Mouse (Mus musculus): ENCODE measurements around the gene Btnl2.

Gene Btnl2

DNA sequence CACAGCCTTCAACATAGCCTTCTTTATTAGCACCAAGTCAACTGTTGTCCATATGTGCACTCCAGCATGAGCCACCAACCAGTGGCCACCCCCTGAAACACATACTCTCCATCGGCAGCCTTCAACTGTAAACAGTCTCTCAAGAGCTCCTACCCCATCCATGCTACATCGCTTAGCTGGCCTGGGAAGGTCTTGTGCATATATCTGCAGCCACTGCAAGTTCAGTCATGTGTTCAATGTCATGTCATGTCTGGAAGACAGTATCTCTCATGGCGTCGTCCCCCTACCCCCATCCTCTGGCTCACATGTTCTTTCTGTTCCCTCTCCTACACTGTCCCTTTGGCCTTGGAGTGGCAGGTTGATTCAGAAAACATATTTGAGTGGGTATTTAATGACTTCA lies 9.7 kb upstream of the Btnl2 start:
- in situ Hi-C loops (cut with MboI; ENCODE audit: low pct_unique_long_range_greater_than_20kb in 1 of 2, low sequenced_read_pairs in 2 of 2, unreplicated experiment in 1 of 2) = no loop called here

DNA sequence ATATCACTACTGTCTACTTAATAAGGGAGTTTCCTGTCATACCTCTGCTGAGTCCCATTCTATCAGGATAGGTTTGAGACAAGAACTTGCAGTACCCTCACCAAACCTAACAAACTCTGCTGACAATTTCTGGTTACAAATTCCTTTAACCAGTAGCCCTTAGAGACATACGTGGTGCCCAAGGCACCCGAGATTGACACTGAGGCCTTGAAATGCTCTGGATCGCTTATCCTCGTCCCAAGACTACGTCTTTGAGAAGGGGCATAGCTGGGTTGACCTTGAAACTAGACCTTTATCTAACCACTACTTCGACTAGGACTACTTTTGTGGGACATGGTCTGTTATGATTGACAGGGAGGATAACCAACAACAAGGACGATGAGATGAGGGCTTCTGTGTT lies 9.1 kb upstream of the Btnl2 start:
- in situ Hi-C loops (cut with MboI; ENCODE audit: low pct_unique_long_range_greater_than_20kb in 1 of 2, low sequenced_read_pairs in 2 of 2, unreplicated experiment in 1 of 2) = no loop called here

DNA sequence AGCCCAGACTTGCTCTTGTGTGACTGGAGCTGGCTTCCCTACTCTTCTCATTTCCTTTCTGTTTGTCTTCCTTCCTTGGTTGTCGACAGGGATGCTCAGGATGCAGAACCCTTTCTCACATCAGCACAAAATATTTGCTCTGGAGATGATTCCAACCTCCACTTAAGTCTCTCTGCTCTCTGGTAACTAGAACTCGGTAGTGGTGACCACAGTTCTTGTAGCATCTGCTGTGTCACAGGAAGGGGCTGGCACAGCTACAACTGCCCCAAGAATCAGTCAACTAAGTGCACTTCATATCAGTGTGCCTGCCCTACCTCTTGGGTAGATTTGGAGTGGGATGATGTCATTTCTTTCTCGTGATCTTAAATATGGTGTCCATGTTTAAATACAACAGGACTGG lies 8.6 kb upstream of the Btnl2 start:
- in situ Hi-C loops (cut with MboI; ENCODE audit: low pct_unique_long_range_greater_than_20kb in 1 of 2, low sequenced_read_pairs in 2 of 2, unreplicated experiment in 1 of 2) = no loop called here

DNA sequence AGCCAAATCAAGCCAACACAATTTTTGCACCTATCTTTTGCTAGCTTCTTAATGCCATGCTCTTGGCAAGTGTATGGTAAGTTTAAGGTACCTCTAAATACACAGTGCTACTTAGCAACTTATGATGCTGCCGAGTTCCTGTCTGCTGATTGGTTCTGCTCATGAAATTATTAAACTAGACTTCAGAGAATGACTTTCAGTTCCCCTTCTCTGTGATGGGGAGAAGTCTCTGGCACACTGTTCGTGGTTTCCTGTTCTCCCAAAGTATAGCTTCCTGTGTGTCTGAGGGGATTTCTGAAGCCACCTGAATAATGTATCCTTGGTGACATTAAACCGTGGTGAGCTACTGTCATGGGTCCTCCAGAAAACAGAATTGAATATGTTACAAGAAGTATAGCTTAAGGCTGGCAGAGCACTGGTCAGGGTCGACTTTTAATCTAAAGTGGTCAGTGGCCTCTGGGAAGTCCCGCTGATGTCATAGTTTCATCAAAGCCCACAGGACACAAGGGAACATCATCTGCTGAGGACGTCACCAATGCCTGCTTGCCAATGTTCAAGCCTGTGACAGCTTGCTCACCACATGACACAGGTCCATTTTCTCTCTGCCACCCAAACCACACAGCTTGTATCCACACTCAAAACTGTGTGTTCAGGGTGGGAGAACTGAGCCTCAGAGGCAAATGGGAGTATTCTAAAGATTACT lies 6.9 kb upstream of the Btnl2 start:
- in situ Hi-C loops (cut with MboI; ENCODE audit: low pct_unique_long_range_greater_than_20kb in 1 of 2, low sequenced_read_pairs in 2 of 2, unreplicated experiment in 1 of 2) = no loop called here

DNA sequence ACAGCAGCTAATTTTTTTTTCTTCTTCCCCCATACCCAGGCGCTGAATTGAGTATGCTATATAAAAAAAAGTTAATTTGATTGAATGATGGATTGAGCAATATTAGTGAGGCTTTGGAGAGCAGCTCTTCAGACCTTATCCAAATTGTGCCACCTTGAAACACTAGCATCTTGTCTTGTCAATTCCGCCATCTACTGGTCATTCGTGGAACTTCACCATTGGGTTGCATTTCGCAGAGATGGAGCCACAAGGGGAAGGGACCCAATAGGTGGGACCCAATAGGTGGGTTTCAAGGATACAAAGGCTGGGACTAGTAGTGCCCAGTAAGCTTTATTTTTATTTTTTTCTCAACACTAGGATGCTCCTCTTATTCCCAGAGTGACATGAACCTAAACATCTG lies 5.2 kb upstream of the Btnl2 start:
- in situ Hi-C loops (cut with MboI; ENCODE audit: low pct_unique_long_range_greater_than_20kb in 1 of 2, low sequenced_read_pairs in 2 of 2, unreplicated experiment in 1 of 2) = no loop called here

DNA sequence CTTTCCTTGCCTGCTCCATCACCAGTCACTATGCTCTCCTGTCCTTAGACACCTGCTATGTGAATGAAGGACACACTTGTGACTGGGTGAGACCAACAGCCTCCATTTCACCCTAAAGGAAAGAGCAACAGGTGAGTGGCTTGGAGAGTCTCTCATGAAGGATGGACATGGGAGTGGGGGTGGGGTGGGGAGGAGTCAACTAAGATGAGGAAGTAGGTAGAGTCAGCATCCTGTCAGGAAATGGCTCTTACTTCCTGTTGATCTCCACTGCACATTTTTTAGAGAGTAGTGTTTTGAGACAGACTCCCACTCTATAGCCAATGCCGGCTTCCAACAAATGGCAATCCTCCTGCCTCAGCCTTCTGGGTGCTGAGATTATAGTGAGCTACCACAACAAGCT lies 318 bp downstream of the Btnl2 start:
- in situ Hi-C loops (cut with MboI; ENCODE audit: low pct_unique_long_range_greater_than_20kb in 1 of 2, low sequenced_read_pairs in 2 of 2, unreplicated experiment in 1 of 2) = loop anchor here (5.0 to 10.0 kb wide), 2 partner anchors 88 to 110 kb away; no protein-coding TSS in a partner anchor

DNA sequence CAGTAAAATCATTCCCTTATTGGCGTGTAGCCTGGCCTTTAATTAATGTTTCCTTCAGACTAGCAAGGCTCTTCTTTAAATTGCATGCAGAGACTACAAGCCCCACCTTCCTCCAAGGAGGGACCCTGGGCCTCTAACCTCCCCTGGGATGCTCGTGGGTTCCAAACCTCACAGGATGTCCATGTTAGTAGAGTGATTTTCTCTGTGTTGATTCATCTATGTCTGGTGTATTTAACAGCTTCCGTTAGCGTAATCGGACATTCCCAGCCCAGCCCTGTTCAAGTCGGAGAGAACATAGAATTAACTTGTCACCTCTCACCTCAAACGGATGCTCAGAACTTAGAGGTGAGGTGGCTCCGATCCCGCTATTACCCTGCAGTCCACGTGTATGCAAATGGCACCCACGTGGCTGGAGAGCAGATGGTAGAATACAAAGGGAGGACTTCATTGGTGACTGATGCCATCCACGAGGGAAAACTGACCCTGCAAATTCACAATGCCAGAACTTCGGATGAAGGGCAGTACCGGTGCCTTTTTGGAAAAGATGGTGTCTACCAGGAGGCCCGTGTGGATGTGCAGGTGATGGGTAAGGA lies 8.4 kb downstream of the Btnl2 start:
- in situ Hi-C loops (cut with MboI; ENCODE audit: low pct_unique_long_range_greater_than_20kb in 1 of 2, low sequenced_read_pairs in 2 of 2, unreplicated experiment in 1 of 2) = no loop called here

DNA sequence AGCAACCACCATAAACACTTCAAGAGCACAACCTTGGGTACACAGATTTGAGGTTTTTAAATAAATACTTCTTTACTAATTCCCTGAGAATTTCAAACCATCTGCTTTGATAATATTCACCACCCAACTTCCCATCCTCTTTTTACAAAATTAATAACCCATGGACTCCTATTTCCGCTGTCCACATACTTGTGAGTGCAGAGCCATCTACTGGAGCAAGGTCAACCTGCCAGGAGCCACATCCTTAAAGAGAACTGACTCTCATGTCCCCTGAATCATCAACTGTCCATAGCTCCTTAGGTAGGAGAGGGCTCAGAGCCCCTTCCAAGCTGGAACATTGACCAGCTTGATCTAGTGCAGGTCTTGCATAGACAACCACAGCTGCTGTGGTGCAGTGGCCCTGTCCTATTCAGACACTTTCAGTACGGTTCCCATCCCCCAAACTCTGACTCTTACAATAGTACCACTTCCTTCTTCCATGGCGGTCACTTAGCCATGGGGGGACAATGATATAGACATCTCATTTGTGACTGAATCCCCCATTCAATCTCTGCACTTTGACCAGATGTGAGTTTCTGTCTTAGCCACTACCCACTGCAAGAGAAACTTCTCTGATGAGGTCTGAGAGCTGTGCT lies 9.2 kb downstream of the Btnl2 start:
- in situ Hi-C loops (cut with MboI; ENCODE audit: low pct_unique_long_range_greater_than_20kb in 1 of 2, low sequenced_read_pairs in 2 of 2, unreplicated experiment in 1 of 2) = no loop called here

DNA sequence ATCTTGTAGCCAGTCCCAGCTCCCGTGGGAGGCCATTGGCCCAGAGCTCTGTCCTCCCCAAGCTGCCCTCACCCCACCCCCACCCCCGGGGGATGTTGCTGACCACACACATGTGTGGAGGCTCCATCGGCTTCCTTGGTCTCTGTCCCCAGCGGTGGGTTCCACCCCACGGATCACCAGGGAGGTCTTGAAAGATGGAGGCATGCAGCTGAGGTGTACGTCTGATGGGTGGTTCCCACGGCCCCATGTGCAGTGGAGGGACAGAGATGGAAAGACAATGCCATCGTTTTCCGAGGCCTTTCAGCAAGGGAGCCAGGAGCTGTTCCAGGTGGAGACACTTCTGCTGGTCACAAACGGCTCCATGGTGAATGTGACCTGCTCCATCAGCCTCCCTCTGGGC lies 10.4 kb downstream of the Btnl2 start:
- in situ Hi-C loops (cut with MboI; ENCODE audit: low pct_unique_long_range_greater_than_20kb in 1 of 2, low sequenced_read_pairs in 2 of 2, unreplicated experiment in 1 of 2) = no loop called here

DNA sequence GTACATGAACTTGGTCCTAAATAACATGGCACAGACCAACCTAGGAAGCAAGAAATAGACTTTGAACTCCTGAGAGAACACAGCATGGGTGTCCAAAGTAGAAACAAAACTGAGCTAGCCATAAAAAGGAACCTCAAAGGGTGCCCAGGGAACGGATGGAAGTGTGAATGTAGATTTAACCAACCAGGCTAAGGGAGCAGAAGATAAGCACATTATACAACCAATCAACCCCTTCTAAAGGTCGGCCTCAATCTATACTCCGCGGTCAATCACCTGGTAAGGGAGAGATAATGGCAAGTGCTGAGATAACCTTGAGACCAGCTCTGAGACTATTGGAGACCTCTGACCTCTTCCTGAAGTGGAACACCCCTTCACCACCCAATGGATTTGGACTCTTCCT lies 15.9 kb downstream of the Btnl2 start:
- in situ Hi-C loops (cut with MboI; ENCODE audit: low pct_unique_long_range_greater_than_20kb in 1 of 2, low sequenced_read_pairs in 2 of 2, unreplicated experiment in 1 of 2) = no loop called here

DNA sequence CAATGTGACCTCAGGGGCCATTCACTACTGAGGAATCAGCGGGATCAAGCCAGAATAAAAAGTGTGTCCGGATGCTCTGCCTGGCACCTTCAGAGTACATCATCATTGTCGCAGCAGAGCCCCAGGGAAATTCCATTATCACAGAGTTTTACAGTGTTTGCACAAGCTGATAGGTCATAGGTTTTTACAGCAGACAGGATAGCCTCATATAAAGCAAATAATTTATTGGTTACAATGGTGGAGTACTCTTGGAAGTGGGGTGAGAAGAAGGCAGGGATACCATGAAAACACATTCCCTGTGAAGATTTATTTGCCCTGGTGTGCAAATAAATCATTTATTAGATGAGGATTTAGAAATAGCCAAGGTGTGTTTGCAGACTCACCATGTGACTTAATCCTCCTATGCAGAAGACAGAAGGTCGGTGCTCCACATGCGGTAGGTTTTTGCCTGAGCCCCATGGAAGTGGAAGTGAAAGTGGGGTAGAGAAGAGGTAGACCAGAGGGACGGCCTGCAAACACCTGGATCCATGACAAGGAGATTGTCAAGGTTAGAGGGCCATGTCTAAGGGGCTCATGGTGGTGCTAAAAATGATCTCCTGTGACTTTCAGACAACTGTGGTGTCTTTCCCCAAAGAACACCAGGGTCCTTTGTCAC lies 18.6 kb downstream of the Btnl2 start:
- in situ Hi-C loops (cut with MboI; ENCODE audit: low pct_unique_long_range_greater_than_20kb in 1 of 2, low sequenced_read_pairs in 2 of 2, unreplicated experiment in 1 of 2) = no loop called here

DNA sequence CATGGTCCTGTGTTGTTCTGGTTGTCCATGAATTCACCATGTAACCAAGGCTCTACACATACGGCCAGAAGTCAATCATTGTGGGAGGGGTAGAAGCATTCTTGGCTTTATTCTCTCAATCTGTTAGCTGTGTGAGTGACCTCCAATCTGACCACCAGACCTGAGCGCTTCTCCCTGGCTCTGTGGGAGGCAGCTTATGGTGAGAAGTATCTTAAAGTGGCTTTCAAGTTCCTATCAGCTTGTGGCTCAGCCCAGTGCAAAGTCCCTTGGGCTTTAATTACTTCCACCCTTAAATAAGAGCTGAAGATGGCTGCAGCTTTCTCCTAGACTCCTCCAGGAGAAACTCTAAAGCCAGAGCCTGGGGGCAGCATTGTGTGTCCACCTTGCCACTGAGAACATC lies 22.2 kb downstream of the Btnl2 start, which contains the start of gene Btnl1:
TSS of gene Btnl1 (plus strand) at position 286 of the 400 bp plus-strand sequence.
- in situ Hi-C loops (cut with MboI; ENCODE audit: low pct_unique_long_range_greater_than_20kb in 1 of 2, low sequenced_read_pairs in 2 of 2, unreplicated experiment in 1 of 2) = no loop called here

DNA sequence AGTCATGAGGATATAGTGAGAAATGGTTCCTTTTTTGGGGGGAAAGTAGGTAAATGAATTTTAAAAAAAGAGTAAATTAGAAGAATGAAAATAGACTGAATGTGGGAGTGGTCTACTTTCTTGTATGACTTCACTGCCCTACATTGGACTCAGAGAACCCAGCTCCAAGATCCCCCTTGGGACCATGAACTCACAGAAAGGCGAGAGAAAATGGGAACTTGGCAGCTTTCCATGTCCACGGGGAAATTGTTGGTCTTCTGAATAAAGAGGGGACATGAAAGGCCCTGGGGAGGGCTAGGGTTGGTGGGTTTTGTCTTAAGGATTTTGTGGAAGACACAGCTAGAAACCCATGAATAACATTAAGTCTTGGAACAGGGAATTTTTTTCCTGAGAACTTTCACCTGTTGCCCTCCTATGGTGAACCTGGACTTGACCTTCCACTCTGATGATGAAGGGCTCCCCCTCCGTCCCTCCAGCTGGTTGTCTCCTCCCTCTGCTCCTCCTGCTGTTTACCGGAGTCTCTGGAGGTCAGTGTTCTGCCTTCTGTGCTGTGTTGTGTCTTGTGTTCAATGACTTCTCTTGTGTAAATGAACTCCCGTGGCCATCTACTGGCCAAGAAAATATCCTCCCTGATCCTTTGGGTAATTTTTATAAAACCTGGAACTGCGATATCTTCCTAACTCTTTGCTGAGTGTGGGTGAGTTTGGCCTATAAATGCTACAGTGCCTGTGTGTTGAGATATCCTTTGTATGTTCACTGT lies 23.0 kb downstream of the Btnl2 start:
- in situ Hi-C loops (cut with MboI; ENCODE audit: low pct_unique_long_range_greater_than_20kb in 1 of 2, low sequenced_read_pairs in 2 of 2, unreplicated experiment in 1 of 2) = no loop called here

DNA sequence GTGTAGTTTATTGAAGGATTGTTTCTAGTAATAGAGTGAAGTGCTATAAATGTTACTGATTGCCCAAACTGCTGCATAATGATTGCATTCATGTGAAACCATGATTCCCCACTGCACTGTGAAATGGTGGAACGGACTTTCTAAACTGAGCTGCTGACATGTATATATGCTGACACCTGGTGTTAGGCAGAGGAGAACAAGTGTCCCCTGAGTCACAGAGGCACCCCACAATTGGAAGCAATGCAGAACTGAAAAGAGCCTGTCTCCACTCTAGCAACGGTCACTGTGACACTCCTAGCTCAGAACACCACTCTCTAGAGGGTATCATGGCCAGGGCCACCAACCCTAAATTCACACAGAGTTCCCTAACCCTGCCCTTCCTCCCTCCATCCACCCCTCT lies 24.1 kb downstream of the Btnl2 start:
- in situ Hi-C loops (cut with MboI; ENCODE audit: low pct_unique_long_range_greater_than_20kb in 1 of 2, low sequenced_read_pairs in 2 of 2, unreplicated experiment in 1 of 2) = no loop called here

DNA sequence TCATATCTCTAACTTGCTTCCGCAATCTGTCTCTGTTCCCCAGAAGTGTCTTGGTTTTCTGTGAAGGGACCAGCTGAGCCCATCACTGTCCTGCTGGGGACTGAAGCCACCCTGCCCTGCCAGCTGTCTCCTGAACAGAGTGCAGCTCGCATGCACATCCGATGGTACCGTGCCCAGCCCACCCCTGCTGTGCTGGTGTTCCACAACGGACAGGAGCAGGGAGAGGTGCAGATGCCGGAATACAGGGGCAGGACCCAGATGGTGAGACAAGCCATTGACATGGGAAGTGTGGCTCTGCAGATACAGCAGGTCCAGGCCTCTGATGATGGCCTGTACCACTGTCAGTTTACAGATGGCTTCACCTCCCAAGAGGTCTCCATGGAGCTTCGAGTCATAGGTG lies 24.8 kb downstream of the Btnl2 start:
- in situ Hi-C loops (cut with MboI; ENCODE audit: low pct_unique_long_range_greater_than_20kb in 1 of 2, low sequenced_read_pairs in 2 of 2, unreplicated experiment in 1 of 2) = no loop called here

DNA sequence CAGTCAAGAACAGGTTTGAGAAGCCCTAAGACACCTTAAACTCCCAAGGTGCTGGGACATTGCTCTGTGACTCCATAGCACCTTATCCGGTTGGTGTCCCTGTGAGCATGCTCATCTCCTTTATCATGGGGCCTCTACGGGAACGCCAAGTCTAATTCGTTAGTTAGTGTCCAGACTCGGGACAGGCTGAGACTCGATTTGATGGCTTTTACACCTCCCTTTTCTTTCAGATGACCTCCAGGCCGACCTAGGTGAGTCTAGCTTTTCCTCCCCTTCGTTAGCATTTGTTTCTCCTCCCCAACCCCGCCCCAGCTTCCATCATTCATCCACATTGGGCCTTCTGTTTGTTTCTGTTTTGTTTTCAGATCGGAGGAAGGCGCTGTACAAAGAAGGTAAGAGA lies 27.3 kb downstream of the Btnl2 start:
- in situ Hi-C loops (cut with MboI; ENCODE audit: low pct_unique_long_range_greater_than_20kb in 1 of 2, low sequenced_read_pairs in 2 of 2, unreplicated experiment in 1 of 2) = loop anchor here in 1 of 2 experiments (5.0 kb wide), 1 partner anchor 135 kb away; no protein-coding TSS in a partner anchor

DNA sequence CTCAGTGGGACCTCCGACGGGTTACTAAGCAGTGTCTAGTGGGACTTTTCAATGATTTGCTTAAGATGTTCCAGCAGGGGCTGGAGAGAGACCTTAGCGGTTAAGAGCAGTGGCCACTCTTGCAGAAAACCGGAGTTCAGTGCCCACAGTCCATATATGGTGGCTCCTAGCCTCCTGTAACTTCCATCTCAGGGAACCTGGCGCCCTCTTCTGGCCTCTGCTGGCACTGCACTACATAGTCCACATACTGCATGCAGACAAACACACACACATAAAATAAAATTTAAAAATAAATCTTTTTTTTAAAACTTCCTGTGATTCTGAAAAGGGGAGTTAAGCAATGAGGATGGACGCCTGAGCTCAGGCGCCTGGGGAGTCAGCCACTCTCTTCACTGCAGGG lies 28.6 kb downstream of the Btnl2 start:
- in situ Hi-C loops (cut with MboI; ENCODE audit: low pct_unique_long_range_greater_than_20kb in 1 of 2, low sequenced_read_pairs in 2 of 2, unreplicated experiment in 1 of 2) = loop anchor here in 1 of 2 experiments (5.0 kb wide), 1 partner anchor 136 kb away; no protein-coding TSS in a partner anchor

DNA sequence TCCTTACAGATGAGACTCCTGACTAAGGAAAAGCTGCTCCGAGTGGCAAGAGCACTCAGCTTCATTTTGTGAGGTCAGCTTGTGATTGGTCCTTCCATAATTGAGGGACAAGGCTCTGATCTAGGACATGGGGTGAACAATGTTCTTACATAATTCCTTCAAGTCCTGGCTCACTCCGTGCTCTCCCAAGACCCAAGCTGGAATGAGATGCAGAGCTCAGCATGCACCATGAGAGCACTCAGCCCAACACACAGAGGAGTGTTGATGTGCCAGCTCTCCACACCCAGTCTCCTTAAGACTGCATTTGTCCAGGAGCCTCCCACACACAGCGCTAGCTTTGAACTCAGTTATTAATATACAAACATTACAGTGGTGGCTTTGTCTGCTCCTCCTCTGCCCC lies 30.1 kb downstream of the Btnl2 start:
- in situ Hi-C loops (cut with MboI; ENCODE audit: low pct_unique_long_range_greater_than_20kb in 1 of 2, low sequenced_read_pairs in 2 of 2, unreplicated experiment in 1 of 2) = loop anchor here in 1 of 2 experiments (5.0 kb wide), 1 partner anchor 137 kb away; no protein-coding TSS in a partner anchor

DNA sequence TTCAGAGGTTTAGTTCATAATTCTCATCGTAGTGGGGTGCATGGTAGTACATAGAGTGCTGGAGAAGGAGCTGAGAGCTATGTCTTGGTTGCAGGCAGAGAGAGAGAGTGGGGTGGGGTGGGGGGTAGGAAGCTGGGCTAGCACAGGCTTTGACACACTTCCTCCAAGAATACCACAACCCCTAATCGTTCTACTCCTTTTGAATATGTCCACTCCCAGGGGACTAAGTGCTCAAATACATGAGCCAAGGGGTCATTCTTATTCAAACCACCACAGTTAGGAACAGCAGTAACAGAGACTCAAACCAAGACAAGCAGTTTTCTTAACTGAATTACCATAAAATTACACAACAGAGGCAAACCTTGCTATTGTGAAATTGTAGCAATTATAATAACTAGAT lies 32.0 kb downstream of the Btnl2 start:
- in situ Hi-C loops (cut with MboI; ENCODE audit: low pct_unique_long_range_greater_than_20kb in 1 of 2, low sequenced_read_pairs in 2 of 2, unreplicated experiment in 1 of 2) = no loop called here

Data from mouse embryonic stem cell (cell line).